Mouse (Mus musculus) retina, adult 2 months (tissue): ENCODE measurements at regions not wholly inside any gene's neighbourhood (a gene's known extent, or its start where the extent isn't known, plus 50 kb on each side); places are given as distances from the start of the nearest gene placed in this dataset.

Source experiments
- DNase-seq: peaks from one replicate; pipeline ENCODE4 v3.0.0-alpha.2; 2012; ENCODE audit warnings: low read depth, low spot score

GRCm38 (mm10) chr12:25160990-25161843 is 64.3 kb upstream of the Id2 start:
- no peak for DNase-seq

GRCm38 (mm10) chr12:25159091-25159490 is 62.2 kb upstream of the Id2 start:
- no peak for DNase-seq

- no peak for DNase-seq
These were observed 60.3 kb upstream of the Id2 start for GRCm38 (mm10) chr12:25157238-25157637.

GRCm38 (mm10) chr12:25155396-25155795 is 58.5 kb upstream of the Id2 start:
- no peak for DNase-seq

GRCm38 (mm10) chr12:25148099-25148498 is 51.2 kb upstream of the Id2 start:
- no peak for DNase-seq
